Mouse (Mus musculus) embryonic facial prominence, embryonic 10.5 days (tissue): ENCODE results near the gene Gpr19. TPM values are rescaled to one million over a fixed set of nuclear protein-coding genes. Genes with fewer than 3 reads are reported as not detected.

Source experiments
- DNase-seq: peaks from one replicate; pipeline ENCODE4 v3.0.0-alpha.2; 2017; ENCODE audit warnings: low spot score
- H3K27ac ChIP-seq: fragments of 300-500 bp; sonication (generic); replicated peaks from 2 replicates; pipeline ENCODE4 v1.5.1; 2016; ENCODE audit warnings: mild to moderate bottlenecking
- H3K27me3 ChIP-seq: fragments of 300-500 bp; sonication (generic); replicated peaks from 2 replicates; pipeline ENCODE4 v1.6.1; 2016; ENCODE audit warnings: low read depth, mild to moderate bottlenecking; ENCODE audit not compliant: poor library complexity, severe bottlenecking
- H3K36me3 ChIP-seq: fragments of 300-500 bp; sonication (generic); replicated peaks from 2 replicates; pipeline ENCODE4 v1.6.1; 2016; ENCODE audit warnings: mild to moderate bottlenecking, moderate library complexity
- H3K4me1 ChIP-seq: fragments of 300-500 bp; sonication (generic); 2 replicates; pipeline ENCODE4 v1.6.1; 2016
- H3K4me3 ChIP-seq: fragments of 300-500 bp; sonication (generic); 2 replicates; pipeline ENCODE4 v1.5.1; 2016; ENCODE audit warnings: mild to moderate bottlenecking, moderate library complexity
- H3K9me3 ChIP-seq: fragments of 300-500 bp; sonication (generic); 2 replicates; pipeline ENCODE4 v1.6.1; 2016; ENCODE audit warnings: mild to moderate bottlenecking
- WGBS: fragments of 180-500 bp; shearing (Covaris S2); methylation state at CpG from one replicate; pipeline ENCODE4 v1.1.7; 2016; 5-methylcytosine and 5-hydroxymethylcytosine counted together
- polyA plus RNA-seq: library from polyadenylated mRNA; unstranded; fragments of >200 nt; fragmentation: Nextera tagmentation; extraction: Ambion mirVana; gene quantifications from 2 replicates; pipeline ENCODE4 v1.2.1, GENCODE M21; 2016

Gene Gpr19
- polyA plus RNA-seq, result 14.5 and 16.1 TPM in 2 replicates

- Histone ChIP-seq H3K27me3 (no peaks in the 10 kb centered on the region), H3K9me3 (no peaks in the 10 kb centered on the region), H3K27ac (peak within 1 kb of the TSS; percentile 98), H3K4me3 (peak within 1 kb of the TSS; percentile 72), H3K4me1 (peaks cover 17% of the 10 kb centered on the region), H3K36me3 (no peaks in the 10 kb centered on the region; the same call in 1 of the 2 replicates)
- under 1% methylated on average over 51 of the region's 51 CpGs for WGBS
- peak; percentile 95 for DNase-seq
These were observed at the start of gene Gpr19 for GRCm38 (mm10) chr6:134898095-134898965. Gene Gpr19, minus strand, starts transcription at chr6:134898578.

- H3K9me3 ChIP-seq, result no peaks in the 10 kb centered on the region
- no peak overlapping the region for H3K27ac ChIP-seq
- H3K4me1 ChIP-seq, result no peaks in the 10 kb centered on the region; the same call in 1 of the 2 replicates
- H3K4me3 ChIP-seq, result no peak overlapping the region
- H3K36me3 ChIP-seq, result peaks cover 20% of the 10 kb centered on the region
- DNase-seq, result peak; percentile 63
- 47% methylated on average over 13 of the region's 13 CpGs for WGBS
- no peaks in the 10 kb centered on the region for H3K27me3 ChIP-seq
These were observed 49.1 kb upstream of the Gpr19 start for GRCm38 (mm10) chr6:134947311-134948087.

GRCm38 (mm10) chr6:134946858-134947257 is 48.5 kb upstream of the Gpr19 start:
- WGBS, result 88% methylated on average over 9 of the region's 9 CpGs
- DNase-seq, result no peak
- Histone ChIP-seq H3K27ac (no peak overlapping the region), H3K4me3 (no peak overlapping the region), H3K27me3 (no peaks in the 10 kb centered on the region), H3K9me3 (no peaks in the 10 kb centered on the region), H3K4me1 (no peaks in the 10 kb centered on the region; the same call in 1 of the 2 replicates), H3K36me3 (peaks cover 23% of the 10 kb centered on the region)

- Histone ChIP-seq H3K4me3 (no peak overlapping the region), H3K4me1 (no peaks in the 10 kb centered on the region; the same call in 1 of the 2 replicates), H3K27me3 (no peaks in the 10 kb centered on the region), H3K9me3 (no peaks in the 10 kb centered on the region), H3K36me3 (peaks cover 23% of the 10 kb centered on the region), H3K27ac (no peak overlapping the region)
- no peak for DNase-seq
- 78% methylated on average over 6 of the region's 6 CpGs for WGBS
These were observed 47.7 kb upstream of the Gpr19 start for GRCm38 (mm10) chr6:134946054-134946453.

GRCm38 (mm10) chr6:134943759-134944407 is 45.5 kb upstream of the Gpr19 start:
- WGBS, result 82% methylated on average over 13 of the region's 13 CpGs
- no peak overlapping the region for H3K27ac ChIP-seq
- DNase-seq, result no peak
- H3K4me1 ChIP-seq, result no peaks in the 10 kb centered on the region; the same call in 1 of the 2 replicates
- peaks cover 25% of the 10 kb centered on the region for H3K36me3 ChIP-seq
- no peaks in the 10 kb centered on the region for H3K9me3 ChIP-seq
- H3K27me3 ChIP-seq, result no peaks in the 10 kb centered on the region
- H3K4me3 ChIP-seq, result no peak overlapping the region

- Histone ChIP-seq H3K4me3 (no peak overlapping the region), H3K9me3 (no peaks in the 10 kb centered on the region), H3K4me1 (no peaks in the 10 kb centered on the region; the same call in 1 of the 2 replicates), H3K27ac (no peak overlapping the region), H3K27me3 (no peaks in the 10 kb centered on the region), H3K36me3 (peaks cover 20% of the 10 kb centered on the region)
- 90% methylated on average over 4 of the region's 4 CpGs for WGBS
- DNase-seq, result no peak
These were observed 41.4 kb upstream of the Gpr19 start for GRCm38 (mm10) chr6:134939781-134940180.

GRCm38 (mm10) chr6:134934305-134934704 is 35.9 kb upstream of the Gpr19 start:
- no peak for DNase-seq
- Histone ChIP-seq H3K27ac (no peak overlapping the region), H3K4me3 (no peak overlapping the region), H3K4me1 (peaks cover 20% of the 10 kb centered on the region), H3K9me3 (no peaks in the 10 kb centered on the region), H3K36me3 (no peaks in the 10 kb centered on the region; the same call in 1 of the 2 replicates), H3K27me3 (no peaks in the 10 kb centered on the region)
- 90% methylated on average over 5 of the region's 5 CpGs for WGBS

- peaks cover 22% of the 10 kb centered on the region for H3K4me1 ChIP-seq
- no peak overlapping the region for H3K27ac ChIP-seq
- no peak overlapping the region for H3K4me3 ChIP-seq
- WGBS, result 74% methylated on average over 2 of the region's 2 CpGs
- no peaks in the 10 kb centered on the region for H3K9me3 ChIP-seq
- H3K27me3 ChIP-seq, result no peaks in the 10 kb centered on the region
- H3K36me3 ChIP-seq, result no peaks in the 10 kb centered on the region; the same call in 1 of the 2 replicates
- DNase-seq, result no peak
These were observed 34.8 kb upstream of the Gpr19 start for GRCm38 (mm10) chr6:134933207-134933558.

GRCm38 (mm10) chr6:134932486-134933206 is 34.3 kb upstream of the Gpr19 start:
- H3K27ac ChIP-seq, result no peak overlapping the region
- H3K36me3 ChIP-seq, result no peaks in the 10 kb centered on the region; the same call in 1 of the 2 replicates
- 77% methylated on average over 12 of the region's 12 CpGs for WGBS
- no peaks in the 10 kb centered on the region for H3K9me3 ChIP-seq
- no peak for DNase-seq
- H3K4me1 ChIP-seq, result peaks cover 28% of the 10 kb centered on the region
- no peak overlapping the region for H3K4me3 ChIP-seq
- H3K27me3 ChIP-seq, result no peaks in the 10 kb centered on the region

GRCm38 (mm10) chr6:134931146-134931545 is 32.8 kb upstream of the Gpr19 start:
- no peaks in the 10 kb centered on the region; the same call in 1 of the 2 replicates for H3K36me3 ChIP-seq
- no peaks in the 10 kb centered on the region for H3K9me3 ChIP-seq
- WGBS, result 90% methylated on average over 3 of the region's 3 CpGs
- H3K4me3 ChIP-seq, result peak overlapping the region; percentile 68; the same call in 1 of the 2 replicates
- no peak overlapping the region for H3K27ac ChIP-seq
- DNase-seq, result no peak
- H3K27me3 ChIP-seq, result no peaks in the 10 kb centered on the region
- peaks cover 43% of the 10 kb centered on the region for H3K4me1 ChIP-seq

- peaks cover 46% of the 10 kb centered on the region for H3K4me1 ChIP-seq
- peak overlapping the region; percentile 98; the same call in 1 of the 2 replicates for H3K27ac ChIP-seq
- H3K9me3 ChIP-seq, result no peaks in the 10 kb centered on the region
- peak overlapping the region; percentile 68 for H3K4me3 ChIP-seq
- H3K27me3 ChIP-seq, result no peaks in the 10 kb centered on the region
- no peak for DNase-seq
- no peaks in the 10 kb centered on the region; the same call in 1 of the 2 replicates for H3K36me3 ChIP-seq
- WGBS, result 87% methylated on average over 7 of the region's 7 CpGs
These were observed 32.0 kb upstream of the Gpr19 start for GRCm38 (mm10) chr6:134930383-134930782.
